Mouse (Mus musculus) gastrocnemius, adult 18-20 months (tissue): ENCODE measurements at regions not wholly inside any gene's neighbourhood (a gene's known extent, or its start where the extent isn't known, plus 50 kb on each side); places are given as distances from the start of the nearest gene placed in this dataset.
"Not testable (repeated sequence)": the region's sequence is repeated elsewhere in the genome, so short reads cannot be mapped to it uniquely, and the experiment has no call there.

Experiments used
- DNase-seq: peaks from one replicate; pipeline ENCODE4 v3.0.0; 2021; ENCODE audit warnings: low spot score

- no peak for DNase-seq
Observed at GRCm38 (mm10) chr17:13488608-13489324, 134.4 kb downstream of the Tcp10c start.

GRCm38 (mm10) chr17:13492239-13492638 is 137.9 kb downstream of the Tcp10c start:
- DNase-seq: not testable (repeated sequence)

GRCm38 (mm10) chr17:13492649-13493277 is 138.4 kb downstream of the Tcp10c start:
- not testable (repeated sequence) for DNase-seq

- not testable (repeated sequence) for DNase-seq
Observed at GRCm38 (mm10) chr17:13493866-13494265, 139.5 kb downstream of the Tcp10c start.

- DNase-seq: not testable (repeated sequence)
Observed at GRCm38 (mm10) chr17:13494475-13494874, 140.1 kb downstream of the Tcp10c start.

- not testable (repeated sequence) for DNase-seq
Observed at GRCm38 (mm10) chr17:13504365-13504764, 150.0 kb downstream of the Tcp10c start.

GRCm38 (mm10) chr17:13504827-13505268 is 150.5 kb downstream of the Tcp10c start:
- DNase-seq: not testable (repeated sequence)

GRCm38 (mm10) chr17:13507397-13508063 is 153.2 kb downstream of the Tcp10c start:
- DNase-seq: not testable (repeated sequence)

- DNase-seq: not testable (repeated sequence)
Observed at GRCm38 (mm10) chr17:13519409-13520201, 165.2 kb downstream of the Tcp10c start.

GRCm38 (mm10) chr17:13532579-13532978 is 178.2 kb downstream of the Tcp10c start:
- DNase-seq: not testable (repeated sequence)

- DNase-seq: no peak
Observed at GRCm38 (mm10) chr17:13540446-13541241, 186.3 kb downstream of the Tcp10c start.

- DNase-seq: no peak
Observed at GRCm38 (mm10) chr17:13541249-13541648, 186.9 kb downstream of the Tcp10c start.

GRCm38 (mm10) chr17:13542261-13542660 is 187.9 kb downstream of the Tcp10c start:
- DNase-seq: no peak

GRCm38 (mm10) chr17:13542856-13543255 is 188.5 kb downstream of the Tcp10c start:
- DNase-seq: no peak

- no peak for DNase-seq
Observed at GRCm38 (mm10) chr17:13544036-13544795, 189.8 kb downstream of the Tcp10c start.

GRCm38 (mm10) chr17:13546249-13546648 is 191.9 kb downstream of the Tcp10c start:
- no peak for DNase-seq

GRCm38 (mm10) chr17:13546669-13547085 is 192.3 kb downstream of the Tcp10c start:
- no peak for DNase-seq

GRCm38 (mm10) chr17:13547657-13548360 is 193.4 kb downstream of the Tcp10c start:
- no peak for DNase-seq
